Mouse (Mus musculus): Measurements from ENCODE around the gene Glmp. TPM values are rescaled to one million over a fixed set of nuclear protein-coding genes. Genes with fewer than 3 reads are reported as not detected.

Gene Glmp
- total and polyA plus RNA-seq, 2 experiments from 2014 or later: 39.2 to 109 TPM

- Histone ChIP-seq H3K9ac (replicated peaks; ENCODE audit: low read length, poor library complexity, severe bottlenecking) (peak overlapping the region; percentile 86), H3K27ac (ENCODE audit: low read depth, low read length) (peak overlapping the region; percentile 92), H3K27me3 (ENCODE audit: insufficient read depth, low read length) (no peaks in the 10 kb centered on the region), H3K36me3 (ENCODE audit: insufficient read depth, low read length) (peaks cover 19% of the 10 kb centered on the region; the same call in 1 of the 2 replicates), H3K4me1 (ENCODE audit: insufficient read depth, low read length) (0 out of 2 replicates have a peak, but pooled peaks cover 6% of the 10 kb centered on the region), H3K9me3 (ENCODE audit: low read length) (no peaks in the 10 kb centered on the region), H3K4me3 (ENCODE audit: low read depth, low read length) (peak overlapping the region; percentile 78), H3K4me2 (ENCODE audit: low read depth, low read length, poor library complexity, severe bottlenecking) (peak overlapping the region; percentile 69)
- TF ChIP-seq CTCF (IDR thresholded peaks at IDR 0.05): no peak
- under 1% methylated on average over 30 of the region's 30 CpGs for WGBS
- ATAC-seq (ENCODE audit: low FRiP score) (no peak), DNase-seq (ENCODE audit: low spot score) (no peak)
Observed at GRCm38 (mm10) chr3:88297321-88297851, 27.4 kb upstream of the Glmp start.

GRCm38 (mm10) chr3:88299172-88299571 is 25.7 kb upstream of the Glmp start:
- Histone ChIP-seq H3K9ac (replicated peaks; ENCODE audit: low read length, poor library complexity, severe bottlenecking) (no peak overlapping the region), H3K36me3 (ENCODE audit: insufficient read depth, low read length) (peaks cover 33% of the 10 kb centered on the region), H3K27me3 (ENCODE audit: insufficient read depth, low read length) (no peaks in the 10 kb centered on the region), H3K27ac (ENCODE audit: low read depth, low read length) (no peak overlapping the region), H3K4me3 (ENCODE audit: low read depth, low read length) (no peak overlapping the region), H3K4me1 (ENCODE audit: insufficient read depth, low read length) (0 out of 2 replicates have a peak, but pooled peaks cover 6% of the 10 kb centered on the region), H3K4me2 (ENCODE audit: low read depth, low read length, poor library complexity, severe bottlenecking) (no peak overlapping the region), H3K9me3 (ENCODE audit: low read length) (no peaks in the 10 kb centered on the region)
- no peak for DNase-seq (ENCODE audit: low spot score)
- no peak for ATAC-seq (ENCODE audit: low FRiP score)
- TF ChIP-seq CTCF (IDR thresholded peaks at IDR 0.05): no peak
- WGBS: 96% methylated on average over 1 of the region's 1 CpGs

DNA sequence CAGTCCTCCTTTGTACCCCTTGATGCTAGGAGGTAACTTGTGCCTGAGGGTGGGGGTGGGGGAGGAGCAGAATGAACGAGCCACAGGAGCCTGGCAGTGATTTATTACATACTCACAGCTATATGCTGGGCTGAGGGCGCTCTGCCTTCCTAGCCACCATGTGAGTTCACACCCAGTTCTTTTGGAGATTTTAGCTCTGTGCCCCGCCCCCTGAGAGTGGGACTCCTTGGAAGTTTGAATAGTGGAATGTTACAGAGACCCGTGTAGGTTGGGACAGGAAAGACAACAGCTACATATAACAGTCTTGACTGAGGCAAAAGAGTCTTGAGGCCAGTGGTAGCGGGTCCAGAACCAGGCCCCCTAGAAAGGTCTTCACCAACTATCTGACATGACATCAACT is 4.1 kb downstream of the Glmp start:
- Histone ChIP-seq H3K27ac (ENCODE audit: low read depth, low read length) (no peak overlapping the region), H3K27me3 (ENCODE audit: insufficient read depth, low read length) (no peaks in the 10 kb centered on the region), H3K4me1 (ENCODE audit: insufficient read depth, low read length) (peaks cover 6% of the 10 kb centered on the region), H3K4me2 (ENCODE audit: low read depth, low read length, poor library complexity, severe bottlenecking) (no peak overlapping the region), H3K9me3 (ENCODE audit: low read length) (no peaks in the 10 kb centered on the region), H3K4me3 (ENCODE audit: low read depth, low read length) (no peak overlapping the region), H3K36me3 (ENCODE audit: insufficient read depth, low read length) (peaks cover 17% of the 10 kb centered on the region), H3K9ac (replicated peaks; ENCODE audit: low read length, poor library complexity, severe bottlenecking) (no peak overlapping the region)
- ATAC-seq (ENCODE audit: low FRiP score): no peak
- DNase-seq (ENCODE audit: low spot score): no peak
- 86% methylated on average over 5 of the region's 5 CpGs for WGBS
- no peak for TF ChIP-seq CTCF (IDR thresholded peaks at IDR 0.05)

GRCm38 (mm10) chr3:88331282-88331681 is 6.5 kb downstream of the Glmp start:
- no peak for ATAC-seq (ENCODE audit: low FRiP score)

GRCm38 (mm10) chr3:88334029-88334658 is 9.3 kb downstream of the Glmp start:
- WGBS: 63% methylated on average over 12 of the region's 12 CpGs
- Histone ChIP-seq H3K4me2 (ENCODE audit: low read depth, low read length, poor library complexity, severe bottlenecking) (no peak overlapping the region), H3K9me3 (ENCODE audit: low read length) (no peaks in the 10 kb centered on the region), H3K36me3 (ENCODE audit: insufficient read depth, low read length) (peaks cover 8% of the 10 kb centered on the region), H3K4me1 (ENCODE audit: insufficient read depth, low read length) (peaks cover 9% of the 10 kb centered on the region; the same call in 1 of the 2 replicates), H3K27ac (ENCODE audit: low read depth, low read length) (no peak overlapping the region), H3K9ac (replicated peaks; ENCODE audit: low read length, poor library complexity, severe bottlenecking) (no peak overlapping the region; the same call in 1 of the 2 replicates), H3K4me3 (ENCODE audit: low read depth, low read length) (no peak overlapping the region), H3K27me3 (ENCODE audit: insufficient read depth, low read length) (no peaks in the 10 kb centered on the region)
- ATAC-seq (ENCODE audit: low FRiP score) (no peak), DNase-seq (ENCODE audit: low spot score) (no peak)
- TF ChIP-seq CTCF (IDR thresholded peaks at IDR 0.05): no peak

More at GRCm38 (mm10) chr3:88331282-88331681, 6.5 kb downstream of the Glmp start:
- DNase-seq (ENCODE audit: low spot score): no peak
- Histone ChIP-seq H3K4me1 (ENCODE audit: insufficient read depth, low read length) (peaks cover 3% of the 10 kb centered on the region; the same call in 1 of the 2 replicates), H3K36me3 (ENCODE audit: insufficient read depth, low read length) (peaks cover 17% of the 10 kb centered on the region), H3K27me3 (ENCODE audit: insufficient read depth, low read length) (no peaks in the 10 kb centered on the region), H3K9ac (replicated peaks; ENCODE audit: low read length, poor library complexity, severe bottlenecking) (no peak overlapping the region), H3K4me2 (ENCODE audit: low read depth, low read length, poor library complexity, severe bottlenecking) (no peak overlapping the region), H3K9me3 (ENCODE audit: low read length) (no peaks in the 10 kb centered on the region), H3K4me3 (ENCODE audit: low read depth, low read length) (no peak overlapping the region), H3K27ac (ENCODE audit: low read depth, low read length) (no peak overlapping the region)
- TF ChIP-seq CTCF (IDR thresholded peaks at IDR 0.05): peak; percentile 56
- WGBS: 32% methylated on average over 2 of the region's 2 CpGs

DNA sequence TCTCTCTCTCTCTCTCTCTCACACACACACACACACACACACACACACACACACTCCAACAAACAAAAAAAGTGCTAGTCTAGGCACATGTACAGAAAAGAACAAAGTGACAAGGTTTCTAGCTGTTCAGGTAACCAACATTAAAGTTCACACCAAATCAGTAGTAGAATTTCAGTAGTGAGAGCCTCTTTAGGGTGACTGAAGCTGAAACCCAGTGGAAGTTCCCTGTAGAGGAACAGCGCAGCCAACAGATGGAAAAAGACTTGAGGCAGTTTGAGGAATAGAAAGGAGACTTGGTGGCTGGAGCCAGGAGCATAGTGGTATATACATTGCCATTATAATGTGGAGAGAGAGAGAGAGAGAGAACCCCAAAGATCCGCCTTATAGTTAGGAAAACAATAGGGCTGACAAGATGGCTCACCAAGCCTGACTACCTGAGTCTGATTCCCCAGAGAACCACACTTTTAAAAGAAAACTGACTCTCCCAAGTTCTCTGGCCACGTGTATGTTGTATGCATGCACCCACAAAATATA is 10.1 kb downstream of the Glmp start:
- no peaks in the 10 kb centered on the region for H3K9me3 ChIP-seq (ENCODE audit: low read length)
- H3K4me3 ChIP-seq (ENCODE audit: low read depth, low read length): peak overlapping the region; percentile 78; the same call in 1 of the 2 replicates
- DNase-seq (ENCODE audit: low spot score) (no peak), ATAC-seq (ENCODE audit: low FRiP score) (no peak)
- H3K4me1 ChIP-seq (ENCODE audit: insufficient read depth, low read length): peaks cover 9% of the 10 kb centered on the region; the same call in 1 of the 2 replicates
- WGBS: 37% methylated on average over 3 of the region's 3 CpGs
- no peaks in the 10 kb centered on the region for H3K36me3 ChIP-seq (ENCODE audit: insufficient read depth, low read length)
- TF ChIP-seq CTCF (IDR thresholded peaks at IDR 0.05): no peak
- peak overlapping the region; percentile 93 for H3K9ac ChIP-seq (replicated peaks; ENCODE audit: low read length, poor library complexity, severe bottlenecking)
- no peaks in the 10 kb centered on the region for H3K27me3 ChIP-seq (ENCODE audit: insufficient read depth, low read length)
- H3K4me2 ChIP-seq (ENCODE audit: low read depth, low read length, poor library complexity, severe bottlenecking): peak overlapping the region; percentile 56
- H3K27ac ChIP-seq (ENCODE audit: low read depth, low read length): no peak overlapping the region

All from midbrain, postnatal 0 days (tissue).